Mouse (Mus musculus): ENCODE results near the gene Lmx1b. TPM values are rescaled to one million over a fixed set of nuclear protein-coding genes. Genes with fewer than 3 reads are reported as not detected.

Gene Lmx1b
- polyA plus RNA-seq, 1 experiment: not detected

DNA sequence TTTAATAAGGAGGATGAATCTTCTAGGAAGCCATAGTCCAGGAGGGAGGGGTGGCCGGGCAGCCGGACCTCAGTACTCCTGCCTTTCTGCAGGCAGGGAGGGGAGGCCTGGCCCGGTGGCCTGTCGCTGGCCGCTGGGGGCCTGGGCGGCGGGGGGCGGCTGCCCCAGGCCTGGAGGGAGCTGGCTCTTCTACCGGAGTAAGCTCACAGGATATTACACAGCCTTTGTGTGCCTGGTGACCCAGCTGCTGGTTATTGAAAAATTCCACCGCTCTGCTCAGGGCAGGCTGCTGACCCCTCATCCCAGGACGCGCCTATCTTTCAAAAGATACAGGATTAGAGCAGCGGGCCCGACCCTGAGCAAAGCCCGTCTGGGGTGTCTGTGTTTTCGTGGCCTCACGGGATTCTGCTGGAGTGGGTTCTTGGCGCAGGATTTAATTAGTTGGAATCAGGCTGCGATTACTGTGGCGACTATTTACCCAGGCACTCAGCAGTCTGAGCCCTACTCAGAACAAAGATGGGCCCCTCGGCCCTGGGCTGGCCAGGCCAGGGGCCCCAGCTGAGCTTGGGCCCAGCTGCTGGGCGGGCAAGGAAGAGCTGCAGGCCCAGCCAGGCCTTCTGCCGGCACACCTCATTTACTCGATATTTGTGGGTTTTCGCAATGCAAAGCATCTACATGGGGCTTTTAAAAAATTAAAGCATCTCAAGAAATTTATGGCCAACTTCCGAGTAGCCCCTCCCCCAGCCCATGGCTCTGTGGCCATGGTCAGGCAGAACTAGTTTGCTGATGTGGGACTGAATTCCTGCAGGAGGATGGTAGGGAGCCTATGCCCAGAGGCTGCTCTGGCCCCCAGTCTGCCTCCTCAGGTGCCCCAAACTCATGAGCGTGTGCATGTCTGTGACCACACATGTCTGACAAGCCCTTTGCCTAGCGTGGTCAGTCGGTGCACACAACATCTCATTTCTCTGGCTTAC, 55.1 kb downstream of the Lmx1b start:
- Histone ChIP-seq H3K4me3 (no peak overlapping the region), H3K36me3 (ENCODE audit: control insufficient read depth, insufficient read depth) (no peaks in the 10 kb centered on the region), H3ac (ENCODE audit: control insufficient read depth, insufficient read length) (no peak overlapping the region), H3K79me2 (ENCODE audit: control insufficient read depth, insufficient read depth) (no peaks in the 10 kb centered on the region), H3K27me3 (ENCODE audit: control insufficient read depth, insufficient read depth, insufficient read length) (peaks cover 71% of the 10 kb centered on the region), H3K4me2 (ENCODE audit: low read depth) (no peak overlapping the region)
- no peak for TF ChIP-seq SRF (IDR thresholded peaks at IDR 0.05; ENCODE audit: control insufficient read depth, insufficient read length, low read depth)
- TF ChIP-seq POLR2AphosphoS2 (IDR thresholded peaks at IDR 0.05; ENCODE audit: insufficient read length, low read depth): no peak
- TF ChIP-seq TCF12 (IDR thresholded peaks at IDR 0.05; ENCODE audit: insufficient read depth, poor library complexity, severe bottlenecking): no peak
- no peak for TF ChIP-seq REST (IDR thresholded peaks at IDR 0.05; ENCODE audit: insufficient read depth, insufficient read length)
- TF ChIP-seq MAX (IDR thresholded peaks at IDR 0.05; ENCODE audit: low read depth): no peak
- no peak for TF ChIP-seq TCF3 (IDR thresholded peaks at IDR 0.05; ENCODE audit: insufficient read length, low read depth)
- TF ChIP-seq CEBPB (IDR thresholded peaks at IDR 0.05; ENCODE audit: insufficient read depth, poor library complexity, severe bottlenecking): no peak
- TF ChIP-seq MYOD1 (IDR thresholded peaks at IDR 0.05; ENCODE audit: control insufficient read depth in 1 of 3, insufficient read length in 2 of 3, low read depth in 2 of 3): no peak
- TF ChIP-seq MYOG (IDR thresholded peaks at IDR 0.05; ENCODE audit: control insufficient read depth in 1 of 3, insufficient read depth in 1 of 3, insufficient read length in 2 of 3, low read depth in 2 of 3): no peak
- TF ChIP-seq USF1 (IDR thresholded peaks at IDR 0.05; ENCODE audit: low read depth): no peak
- no peak for TF ChIP-seq E2F4 (IDR thresholded peaks at IDR 0.05; ENCODE audit: insufficient read depth)
- TF ChIP-seq POLR2A (IDR thresholded peaks at IDR 0.05; ENCODE audit: insufficient read length, low read depth): no peak

DNA sequence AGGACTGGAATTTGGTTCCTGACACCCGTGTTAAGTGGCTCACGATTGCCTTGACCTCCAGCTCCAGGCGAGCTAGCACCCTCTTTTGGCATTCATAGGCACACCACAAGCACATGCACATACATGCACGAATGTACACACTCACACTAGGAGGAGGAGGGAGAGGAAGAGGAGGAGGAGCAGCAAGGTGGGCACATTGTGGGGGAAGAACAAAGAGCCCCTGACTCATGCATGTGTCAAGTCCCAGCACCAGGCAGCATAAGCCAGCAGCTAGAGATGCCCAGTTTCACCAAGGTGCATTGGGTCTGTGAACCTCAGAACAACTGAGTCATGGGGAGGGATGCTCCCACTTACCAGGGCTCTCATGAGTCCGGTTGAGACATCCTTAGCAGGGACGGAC, 56.5 kb downstream of the Lmx1b start:
- Histone ChIP-seq H3K27me3 (ENCODE audit: control insufficient read depth, insufficient read depth, insufficient read length) (peaks cover 83% of the 10 kb centered on the region), H3K36me3 (ENCODE audit: control insufficient read depth, insufficient read depth) (no peaks in the 10 kb centered on the region), H3ac (ENCODE audit: control insufficient read depth, insufficient read length) (no peak overlapping the region), H3K79me2 (ENCODE audit: control insufficient read depth, insufficient read depth) (no peaks in the 10 kb centered on the region), H3K4me3 (no peak overlapping the region), H3K4me2 (ENCODE audit: low read depth) (no peak overlapping the region)
- no peak for TF ChIP-seq REST (IDR thresholded peaks at IDR 0.05; ENCODE audit: insufficient read depth, insufficient read length)
- TF ChIP-seq MYOG (IDR thresholded peaks at IDR 0.05; ENCODE audit: control insufficient read depth in 1 of 3, insufficient read depth in 1 of 3, insufficient read length in 2 of 3, low read depth in 2 of 3): no peak
- no peak for TF ChIP-seq SRF (IDR thresholded peaks at IDR 0.05; ENCODE audit: control insufficient read depth, insufficient read length, low read depth)
- no peak for TF ChIP-seq MAX (IDR thresholded peaks at IDR 0.05; ENCODE audit: low read depth)
- TF ChIP-seq E2F4 (IDR thresholded peaks at IDR 0.05; ENCODE audit: insufficient read depth): no peak
- no peak for TF ChIP-seq POLR2A (IDR thresholded peaks at IDR 0.05; ENCODE audit: insufficient read length, low read depth)
- no peak for TF ChIP-seq USF1 (IDR thresholded peaks at IDR 0.05; ENCODE audit: low read depth)
- TF ChIP-seq CEBPB (IDR thresholded peaks at IDR 0.05; ENCODE audit: insufficient read depth, poor library complexity, severe bottlenecking): no peak
- TF ChIP-seq MYOD1 (IDR thresholded peaks at IDR 0.05; ENCODE audit: control insufficient read depth in 1 of 3, insufficient read length in 2 of 3, low read depth in 2 of 3): no peak
- no peak for TF ChIP-seq TCF3 (IDR thresholded peaks at IDR 0.05; ENCODE audit: insufficient read length, low read depth)
- TF ChIP-seq POLR2AphosphoS2 (IDR thresholded peaks at IDR 0.05; ENCODE audit: insufficient read length, low read depth): no peak
- no peak for TF ChIP-seq TCF12 (IDR thresholded peaks at IDR 0.05; ENCODE audit: insufficient read depth, poor library complexity, severe bottlenecking)

DNA sequence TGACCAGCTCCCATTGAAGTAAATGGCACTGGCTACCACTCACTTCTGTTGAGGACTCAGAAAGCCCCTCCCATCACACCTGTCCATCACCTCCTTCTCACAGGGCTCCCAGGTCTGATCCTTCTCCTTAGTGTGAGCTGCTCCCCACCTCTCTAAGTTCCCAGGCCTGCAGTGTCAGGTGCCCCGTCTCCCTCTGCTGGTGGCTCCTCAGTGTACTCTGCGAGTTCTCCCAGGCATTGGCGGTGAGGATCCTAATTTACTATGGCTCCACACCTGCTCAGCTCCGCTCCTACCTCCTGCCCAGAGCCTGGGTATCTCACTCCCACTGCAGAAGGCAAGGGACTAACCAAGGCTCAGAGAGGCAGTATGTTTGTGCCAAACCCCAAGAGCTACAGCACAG, 57.0 kb downstream of the Lmx1b start:
- Histone ChIP-seq H3K4me3 (no peak overlapping the region), H3K36me3 (ENCODE audit: control insufficient read depth, insufficient read depth) (no peaks in the 10 kb centered on the region), H3K79me2 (ENCODE audit: control insufficient read depth, insufficient read depth) (no peaks in the 10 kb centered on the region), H3K27me3 (ENCODE audit: control insufficient read depth, insufficient read depth, insufficient read length) (peaks cover 87% of the 10 kb centered on the region), H3ac (ENCODE audit: control insufficient read depth, insufficient read length) (no peak overlapping the region), H3K4me2 (ENCODE audit: low read depth) (no peak overlapping the region)
- TF ChIP-seq SRF (IDR thresholded peaks at IDR 0.05; ENCODE audit: control insufficient read depth, insufficient read length, low read depth) (no peak), POLR2AphosphoS2 (IDR thresholded peaks at IDR 0.05; ENCODE audit: insufficient read length, low read depth) (no peak), CEBPB (IDR thresholded peaks at IDR 0.05; ENCODE audit: insufficient read depth, poor library complexity, severe bottlenecking) (no peak), MAX (IDR thresholded peaks at IDR 0.05; ENCODE audit: low read depth) (no peak), REST (IDR thresholded peaks at IDR 0.05; ENCODE audit: insufficient read depth, insufficient read length) (no peak), POLR2A (IDR thresholded peaks at IDR 0.05; ENCODE audit: insufficient read length, low read depth) (no peak)

DNA sequence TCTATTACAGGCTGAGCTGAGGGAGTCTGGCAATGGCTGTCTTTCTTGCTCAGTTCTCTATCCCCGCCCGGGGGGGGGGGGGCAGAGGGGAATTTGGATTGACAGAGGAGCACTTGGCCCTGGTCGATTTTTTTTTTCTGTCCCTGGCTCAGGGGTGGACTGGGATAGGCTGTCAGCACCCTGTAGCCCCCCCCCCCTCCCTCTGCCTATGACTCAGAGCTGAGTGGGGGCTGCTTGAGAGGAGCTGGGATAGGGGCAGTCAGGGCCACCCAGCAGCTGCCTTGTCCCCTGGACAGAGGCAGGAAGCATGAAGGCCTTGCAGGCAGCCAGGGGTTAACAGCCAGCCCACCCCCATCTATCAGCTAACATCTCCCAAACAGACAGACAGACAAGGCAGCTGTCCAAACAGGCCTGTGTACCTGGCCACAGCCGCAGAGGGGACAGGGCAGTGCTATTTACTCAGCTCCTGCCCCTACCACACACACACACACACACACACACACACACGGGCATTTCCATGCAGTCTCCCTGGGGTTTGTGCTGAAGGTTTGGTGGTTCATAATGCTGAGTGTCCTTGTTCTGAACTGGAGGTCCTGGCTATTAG, 57.8 kb downstream of the Lmx1b start:
- Histone ChIP-seq H3ac (ENCODE audit: control insufficient read depth, insufficient read length) (no peak overlapping the region), H3K36me3 (ENCODE audit: control insufficient read depth, insufficient read depth) (no peaks in the 10 kb centered on the region), H3K4me3 (no peak overlapping the region), H3K27me3 (ENCODE audit: control insufficient read depth, insufficient read depth, insufficient read length) (peaks cover 95% of the 10 kb centered on the region), H3K4me2 (ENCODE audit: low read depth) (no peak overlapping the region), H3K79me2 (ENCODE audit: control insufficient read depth, insufficient read depth) (no peaks in the 10 kb centered on the region)
- TF ChIP-seq SRF (IDR thresholded peaks at IDR 0.05; ENCODE audit: control insufficient read depth, insufficient read length, low read depth) (no peak), MYOG (IDR thresholded peaks at IDR 0.05; ENCODE audit: control insufficient read depth in 1 of 3, insufficient read depth in 1 of 3, insufficient read length in 2 of 3, low read depth in 2 of 3) (no peak), MYOD1 (IDR thresholded peaks at IDR 0.05; ENCODE audit: control insufficient read depth in 1 of 3, insufficient read length in 2 of 3, low read depth in 2 of 3) (no peak), USF1 (IDR thresholded peaks at IDR 0.05; ENCODE audit: low read depth) (no peak), TCF3 (IDR thresholded peaks at IDR 0.05; ENCODE audit: insufficient read length, low read depth) (no peak), POLR2AphosphoS2 (IDR thresholded peaks at IDR 0.05; ENCODE audit: insufficient read length, low read depth) (no peak), MAX (IDR thresholded peaks at IDR 0.05; ENCODE audit: low read depth) (no peak), POLR2A (IDR thresholded peaks at IDR 0.05; ENCODE audit: insufficient read length, low read depth) (no peak), TCF12 (IDR thresholded peaks at IDR 0.05; ENCODE audit: insufficient read depth, poor library complexity, severe bottlenecking) (no peak), REST (IDR thresholded peaks at IDR 0.05; ENCODE audit: insufficient read depth, insufficient read length) (no peak), CEBPB (IDR thresholded peaks at IDR 0.05; ENCODE audit: insufficient read depth, poor library complexity, severe bottlenecking) (no peak), E2F4 (IDR thresholded peaks at IDR 0.05; ENCODE audit: insufficient read depth) (no peak)

Data from myocyte (in vitro differentiated cells).